Mouse (Mus musculus) midbrain, embryonic 16.5 days (tissue): ENCODE measurements at regions not wholly inside any gene's neighbourhood (a gene's known extent, or its start where the extent isn't known, plus 50 kb on each side); places are given as distances from the start of the nearest gene placed in this dataset.
A peak's percentile ranks its signal among the peaks of the same experiment; 100 is the strongest.

ENCODE experiments used
- ATAC-seq: fragments of 200-750 bp; cut with Nextera tagmentation; 2 replicates; pipeline ENCODE4 v1.8.0; 2017; ENCODE audit warnings: moderate TSS enrichment
- H3K27ac ChIP-seq: fragments of 300-500 bp; sonication (generic); 2 replicates; pipeline ENCODE4 v1.5.1; 2014; ENCODE audit warnings: mild to moderate bottlenecking, low read length, mixed read lengths
- H3K27me3 ChIP-seq: fragments of 300-500 bp; sonication (generic); 2 replicates; pipeline ENCODE4 v1.6.1; 2014; ENCODE audit warnings: low read depth, low read length, mixed read lengths; ENCODE audit not compliant: control insufficient read depth, insufficient read depth
- H3K36me3 ChIP-seq: fragments of 300-500 bp; sonication (generic); 2 replicates; pipeline ENCODE4 v1.6.1; 2014; ENCODE audit warnings: mild to moderate bottlenecking, low read length, moderate library complexity, mixed read lengths; ENCODE audit not compliant: control insufficient read depth, insufficient read depth
- H3K4me1 ChIP-seq: fragments of 300-500 bp; sonication (generic); 2 replicates; pipeline ENCODE4 v1.6.1; 2014; ENCODE audit warnings: mild to moderate bottlenecking, low read length, mixed read lengths; ENCODE audit not compliant: control insufficient read depth, insufficient read depth
- H3K4me2 ChIP-seq: fragments of 300-500 bp; sonication (generic); 2 replicates; pipeline ENCODE4 v1.6.1; 2014; ENCODE audit warnings: mild to moderate bottlenecking, low read length, mixed read lengths
- H3K4me3 ChIP-seq: fragments of 300-500 bp; sonication (generic); 2 replicates; pipeline ENCODE4 v1.5.1; 2014; ENCODE audit warnings: low read depth, mild to moderate bottlenecking, low read length, moderate library complexity, mixed read lengths
- H3K9ac ChIP-seq: fragments of 300-500 bp; sonication (generic); 2 replicates; pipeline ENCODE4 v1.6.1; 2014; ENCODE audit warnings: low read depth, low read length, mixed read lengths
- H3K9me3 ChIP-seq: fragments of 300-500 bp; sonication (generic); replicated peaks from 2 replicates; pipeline ENCODE4 v1.6.1; 2014; ENCODE audit warnings: mild to moderate bottlenecking, low read length, mixed read lengths; ENCODE audit not compliant: control insufficient read depth, poor library complexity, severe bottlenecking
- WGBS: fragments of 180-500 bp; shearing (Covaris S2); extraction: QIAGEN DNeasy Blood & Tissue Kit; methylation state at CpG from one replicate; pipeline ENCODE4 v1.1.7; 2014; 5-methylcytosine and 5-hydroxymethylcytosine counted together

DNA sequence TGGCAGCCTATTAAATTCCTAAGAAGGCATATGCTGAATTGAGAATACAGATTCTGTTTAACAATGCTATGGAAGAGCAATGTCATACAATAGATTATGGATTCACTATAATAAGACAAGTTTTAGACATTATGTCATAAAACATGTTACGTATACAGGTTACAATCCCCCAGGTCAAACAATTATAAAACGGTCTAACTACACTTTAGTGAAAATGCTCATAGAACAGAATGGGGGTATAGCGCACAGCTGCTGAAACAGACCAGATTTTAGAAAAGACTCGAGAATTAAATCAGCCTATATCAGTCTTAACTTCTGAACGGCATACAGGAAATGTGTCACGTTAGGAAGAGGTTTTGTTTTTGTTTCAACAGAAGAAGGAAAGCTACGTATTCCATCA lies 660.5 kb upstream of the Sel1l start:
- Histone ChIP-seq H3K4me2 (no peak overlapping the region), H3K27me3 (no peaks in the 10 kb centered on the region), H3K9ac (no peak overlapping the region), H3K9me3 (no peaks in the 10 kb centered on the region), H3K27ac (no peak overlapping the region), H3K4me3 (no peak overlapping the region), H3K4me1 (no peaks in the 10 kb centered on the region), H3K36me3 (no peaks in the 10 kb centered on the region)
- WGBS = 78% methylated on average over 7 of the region's 7 CpGs
- ATAC-seq = no peak

DNA sequence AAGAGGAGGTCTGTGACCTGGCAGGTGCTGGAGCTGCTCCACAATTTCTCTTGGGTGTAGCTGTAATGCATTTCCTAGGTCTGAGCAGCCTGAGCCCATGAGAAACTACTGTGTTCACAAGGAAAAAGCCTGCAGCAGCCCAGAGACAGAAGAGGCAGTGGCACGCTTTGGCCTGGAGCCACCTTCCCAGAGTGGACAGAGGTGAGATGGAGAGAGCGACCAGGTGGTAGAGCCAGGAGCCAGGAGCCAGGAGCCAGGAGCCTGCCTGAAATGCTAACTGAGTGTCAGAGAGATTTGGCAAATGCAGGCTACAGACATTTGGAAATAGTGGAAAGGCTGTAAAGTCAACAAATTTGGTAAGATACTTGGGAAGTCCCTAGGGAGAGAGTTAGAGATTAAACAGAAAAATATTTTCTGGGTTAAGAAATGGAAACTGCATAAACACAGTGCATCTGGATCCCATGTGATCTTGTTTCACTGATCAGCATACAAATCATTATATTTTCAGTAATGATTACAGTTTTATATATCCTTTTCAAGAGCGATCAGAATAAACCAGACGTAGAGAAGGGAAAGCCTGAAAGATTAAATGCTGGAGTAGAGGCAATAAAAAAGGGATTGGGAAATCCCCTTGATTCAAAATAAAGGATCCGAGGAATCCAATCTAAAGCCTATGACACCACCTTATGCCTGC lies 660.0 kb upstream of the Sel1l start:
- Histone ChIP-seq H3K9ac (no peak overlapping the region), H3K27me3 (no peaks in the 10 kb centered on the region), H3K4me1 (no peaks in the 10 kb centered on the region), H3K9me3 (no peaks in the 10 kb centered on the region), H3K27ac (no peak overlapping the region), H3K4me3 (no peak overlapping the region), H3K4me2 (no peak overlapping the region), H3K36me3 (no peaks in the 10 kb centered on the region)
- ATAC-seq = no peak
- 70% methylated on average over 5 of the region's 5 CpGs for WGBS

DNA sequence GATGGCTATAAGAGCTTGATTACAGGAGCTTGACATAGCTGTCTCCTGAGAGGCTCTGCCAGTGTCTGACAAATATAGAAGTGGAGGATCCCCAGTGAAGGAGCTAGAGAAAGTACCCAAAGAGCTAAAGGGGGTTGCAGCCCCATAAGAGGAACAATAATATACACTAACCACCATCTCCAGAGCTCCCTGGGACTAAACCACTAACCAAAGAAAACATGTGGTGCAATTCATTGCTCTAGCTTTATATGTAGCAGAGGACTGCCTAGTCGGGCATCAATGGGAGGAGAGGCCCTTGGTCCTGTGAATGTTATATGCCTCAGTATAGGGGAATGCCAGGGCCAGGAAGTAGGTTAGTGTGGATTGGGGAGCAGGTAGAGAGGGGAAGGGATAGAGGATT lies 635.0 kb upstream of the Sel1l start:
- Histone ChIP-seq H3K9ac (no peak overlapping the region), H3K4me2 (no peak overlapping the region), H3K9me3 (no peaks in the 10 kb centered on the region), H3K4me3 (no peak overlapping the region), H3K4me1 (no peaks in the 10 kb centered on the region), H3K27me3 (no peaks in the 10 kb centered on the region), H3K36me3 (no peaks in the 10 kb centered on the region), H3K27ac (no peak overlapping the region)
- no peak for ATAC-seq
- 85% methylated on average over 1 of the region's 1 CpGs for WGBS

DNA sequence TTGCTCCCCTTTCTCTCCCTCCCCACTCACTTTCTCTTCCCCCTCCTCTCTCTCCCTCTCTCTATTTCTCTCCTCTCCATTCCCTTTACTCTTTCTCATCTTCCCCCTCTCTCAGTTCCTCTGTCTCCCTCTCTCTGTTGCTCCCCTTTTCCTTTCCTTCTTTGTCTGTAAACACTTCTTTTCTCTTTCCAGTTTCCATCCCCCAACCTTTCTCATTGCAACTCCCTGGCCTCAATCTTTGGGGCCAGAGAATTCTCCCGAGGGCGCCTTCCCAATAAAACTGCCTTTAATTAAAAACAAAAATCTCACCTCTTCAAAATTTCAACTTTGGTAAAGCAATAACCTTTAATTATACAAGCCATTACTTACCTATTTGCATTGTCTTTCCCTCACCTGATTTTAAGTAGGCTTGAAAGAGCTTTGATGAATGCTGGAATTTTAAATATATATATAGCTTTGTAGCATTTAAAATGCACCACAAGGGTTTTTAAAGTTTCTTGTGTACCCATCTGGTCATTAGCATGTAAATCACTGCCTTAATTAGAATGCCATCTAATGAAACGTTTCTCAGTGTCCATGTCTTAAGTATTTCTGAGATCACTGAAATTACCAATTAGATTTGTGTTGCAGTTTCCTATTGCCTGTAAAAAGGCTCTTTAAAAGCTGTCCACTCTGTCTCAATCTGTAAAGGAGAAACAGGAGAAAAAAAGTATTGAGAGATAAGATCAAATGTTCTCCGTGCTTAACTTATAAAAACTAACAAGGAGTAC lies 625.5 kb upstream of the Sel1l start:
- Histone ChIP-seq H3K4me2 (no peak overlapping the region), H3K4me3 (no peak overlapping the region), H3K27ac (no peak overlapping the region), H3K9ac (no peak overlapping the region), H3K27me3 (no peaks in the 10 kb centered on the region), H3K9me3 (no peaks in the 10 kb centered on the region), H3K4me1 (no peaks in the 10 kb centered on the region), H3K36me3 (no peaks in the 10 kb centered on the region)
- ATAC-seq = no peak
- WGBS = 54% methylated on average over 4 of the region's 4 CpGs

DNA sequence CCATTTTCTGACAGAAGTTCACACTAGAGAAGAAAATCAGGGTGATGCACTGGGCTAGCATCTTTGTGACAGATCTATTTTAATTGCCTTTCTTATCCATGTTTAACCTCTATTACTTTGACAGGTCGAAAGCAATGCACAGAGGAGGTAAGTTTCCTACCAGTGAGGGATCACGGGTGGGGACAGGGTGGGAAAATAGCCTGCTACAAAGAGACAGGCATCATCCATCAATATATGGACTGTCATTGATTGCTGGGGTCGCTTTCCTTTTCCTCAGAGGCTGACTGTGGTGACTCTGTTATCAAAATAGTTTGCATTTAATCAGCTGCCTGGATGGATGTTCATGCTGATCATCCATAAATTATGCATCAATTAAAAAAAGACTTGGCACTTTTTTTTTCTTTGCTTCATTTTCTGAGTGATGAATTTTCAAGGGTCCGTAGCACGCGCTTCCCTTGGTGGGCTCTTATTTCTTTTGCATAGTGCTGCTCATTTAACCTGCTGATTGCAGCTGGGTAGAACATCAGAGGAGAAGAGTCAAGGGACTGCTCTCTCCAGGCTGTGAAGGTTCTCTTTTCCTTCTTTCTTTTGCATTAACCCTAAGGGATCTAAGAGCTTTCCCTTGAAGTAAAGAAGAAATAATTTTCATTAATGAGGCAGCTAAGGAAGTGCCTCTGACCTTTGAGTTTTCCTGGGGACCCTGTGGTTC lies 602.3 kb upstream of the Sel1l start:
- no peak for ATAC-seq
- Histone ChIP-seq H3K4me2 (no peak overlapping the region), H3K9ac (no peak overlapping the region), H3K36me3 (no peaks in the 10 kb centered on the region), H3K27me3 (no peaks in the 10 kb centered on the region), H3K27ac (no peak overlapping the region), H3K4me1 (0 out of 2 replicates have a peak, but pooled peaks cover 3% of the 10 kb centered on the region), H3K9me3 (no peaks in the 10 kb centered on the region), H3K4me3 (no peak overlapping the region)
- WGBS = 44% methylated on average over 6 of the region's 6 CpGs

DNA sequence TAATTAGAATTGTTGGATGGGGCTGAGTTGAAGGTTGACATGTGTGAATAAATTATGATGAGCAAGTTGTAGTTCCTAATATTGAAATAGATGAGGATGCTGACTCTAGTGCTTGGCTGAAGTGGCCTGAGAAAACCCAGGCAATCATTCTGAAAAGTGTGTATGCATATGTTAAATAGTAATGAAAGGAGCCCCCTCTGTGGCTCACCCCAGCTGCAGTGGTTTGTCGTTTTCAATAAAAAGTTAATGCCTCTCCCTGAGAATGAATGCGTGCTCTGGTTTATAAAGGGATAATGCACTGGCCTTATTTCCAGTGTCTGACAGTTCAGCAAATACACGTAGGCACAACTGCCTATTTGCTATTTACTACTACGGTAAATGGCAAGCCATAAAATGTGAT lies 569.5 kb upstream of the Sel1l start:
- ATAC-seq = peak; percentile 68; the same call in 1 of the 2 replicates
- WGBS = 32% methylated on average over 4 of the region's 4 CpGs
- no peak overlapping the region for H3K27ac ChIP-seq
- H3K36me3 ChIP-seq = no peaks in the 10 kb centered on the region
- no peaks in the 10 kb centered on the region for H3K4me1 ChIP-seq
- no peak overlapping the region for H3K4me2 ChIP-seq
- no peak overlapping the region for H3K9ac ChIP-seq
- no peaks in the 10 kb centered on the region for H3K27me3 ChIP-seq
- H3K4me3 ChIP-seq = no peak overlapping the region
- H3K9me3 ChIP-seq = no peaks in the 10 kb centered on the region

DNA sequence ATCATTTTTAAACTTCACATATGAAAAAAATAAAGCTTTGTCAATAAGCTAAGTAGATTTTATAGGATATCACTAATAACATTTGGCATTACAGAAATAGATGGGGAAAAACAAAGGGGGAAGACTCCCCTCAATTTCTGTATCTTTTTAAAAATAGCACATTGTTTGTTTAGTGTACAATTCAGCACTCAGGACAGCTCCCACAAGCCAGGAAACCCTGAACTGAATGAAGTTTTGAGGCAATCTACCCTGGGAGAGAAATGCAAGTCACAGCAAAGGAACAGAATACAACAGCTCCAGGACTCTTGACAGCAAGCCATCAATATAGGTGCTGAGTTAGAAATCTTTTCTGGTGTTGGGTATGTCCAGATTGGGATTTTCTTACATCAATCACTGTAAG lies 556.5 kb upstream of the Sel1l start:
- no peaks in the 10 kb centered on the region for H3K27me3 ChIP-seq
- ATAC-seq = no peak
- no peak overlapping the region for H3K4me3 ChIP-seq
- H3K9ac ChIP-seq = no peak overlapping the region
- no peaks in the 10 kb centered on the region for H3K36me3 ChIP-seq
- no peaks in the 10 kb centered on the region for H3K4me1 ChIP-seq
- no peaks in the 10 kb centered on the region for H3K9me3 ChIP-seq
- no peak overlapping the region for H3K4me2 ChIP-seq
- H3K27ac ChIP-seq = no peak overlapping the region

DNA sequence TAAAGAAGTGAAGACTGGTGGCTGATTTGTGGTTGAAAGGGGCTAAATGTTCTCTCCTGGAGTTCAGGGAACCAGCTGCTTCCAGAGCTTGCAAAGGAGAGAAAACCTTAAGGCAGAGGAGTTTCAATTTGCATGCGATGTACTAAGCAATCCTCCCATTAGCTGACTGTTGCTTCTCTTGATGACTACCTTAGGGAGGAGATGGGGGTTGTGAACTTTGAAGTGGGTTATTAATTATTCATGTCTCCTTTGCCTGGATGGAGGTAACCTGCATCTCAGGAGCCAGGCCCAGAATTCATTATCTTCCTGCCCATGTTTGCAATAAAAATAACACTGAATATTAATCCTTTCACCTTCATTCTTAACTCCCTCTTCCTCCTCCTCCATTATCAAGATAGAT lies 552.0 kb upstream of the Sel1l start:
- H3K4me3 ChIP-seq = no peak overlapping the region
- H3K4me1 ChIP-seq = no peaks in the 10 kb centered on the region
- no peaks in the 10 kb centered on the region for H3K27me3 ChIP-seq
- H3K9me3 ChIP-seq = no peaks in the 10 kb centered on the region
- no peak overlapping the region for H3K27ac ChIP-seq
- peak; percentile 89 for ATAC-seq
- no peak overlapping the region for H3K9ac ChIP-seq
- WGBS = 16% methylated on average over 1 of the region's 1 CpGs
- H3K4me2 ChIP-seq = no peak overlapping the region
- H3K36me3 ChIP-seq = no peaks in the 10 kb centered on the region

DNA sequence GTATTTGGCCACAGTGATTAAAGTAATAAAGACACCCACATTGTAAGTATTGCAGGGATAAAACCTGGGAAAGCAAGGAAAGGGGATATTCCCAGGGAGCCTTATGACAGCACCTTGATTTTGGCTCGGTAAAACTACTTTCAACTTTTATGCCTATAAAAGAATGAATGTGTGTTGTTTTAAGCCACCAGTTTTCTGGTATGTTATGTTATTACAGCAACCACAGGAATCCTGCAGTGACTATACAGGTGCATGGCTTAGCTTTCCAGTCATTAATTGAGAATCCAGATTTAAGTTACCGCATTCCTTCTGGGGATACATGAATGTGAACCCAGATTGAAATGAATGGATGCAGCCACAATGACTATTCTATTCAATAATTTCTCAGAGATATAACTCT lies 537.2 kb upstream of the Sel1l start:
- no peaks in the 10 kb centered on the region for H3K27me3 ChIP-seq
- H3K27ac ChIP-seq = no peak overlapping the region
- H3K9me3 ChIP-seq = no peaks in the 10 kb centered on the region
- H3K4me1 ChIP-seq = peaks cover 5% of the 10 kb centered on the region
- no peak overlapping the region for H3K4me3 ChIP-seq
- no peak overlapping the region for H3K9ac ChIP-seq
- H3K4me2 ChIP-seq = no peak overlapping the region
- H3K36me3 ChIP-seq = no peaks in the 10 kb centered on the region
- 95% methylated on average over 2 of the region's 2 CpGs for WGBS
- no peak for ATAC-seq
